Mouse (Mus musculus) frontal cortex, postnatal 25 days (tissue): ENCODE measurements around the gene Snd1.

Source experiments
- DNase-seq, 2 experiments: peaks; one replicate each; pipeline ENCODE4 v3.0.0; 2022; ENCODE audit warnings: low spot score in 2 of 2

Snd1 gene

GRCm38 (mm10) chr6:28635092-28635491 is 160.2 kb downstream of the Snd1 start:
- DNase-seq = no peak

GRCm38 (mm10) chr6:28635531-28636348 is 160.8 kb downstream of the Snd1 start:
- no peak for DNase-seq

GRCm38 (mm10) chr6:28640088-28640487 is 165.1 kb downstream of the Snd1 start:
- DNase-seq = no peak

GRCm38 (mm10) chr6:28642909-28643308 is 168.0 kb downstream of the Snd1 start:
- DNase-seq = no peak

GRCm38 (mm10) chr6:28645231-28645630 is 170.3 kb downstream of the Snd1 start:
- DNase-seq = no peak

GRCm38 (mm10) chr6:28656511-28656910 is 181.6 kb downstream of the Snd1 start:
- no peak for DNase-seq

GRCm38 (mm10) chr6:28663004-28663403 is 188.1 kb downstream of the Snd1 start:
- no peak for DNase-seq

GRCm38 (mm10) chr6:28663670-28664069 is 188.7 kb downstream of the Snd1 start:
- no peak for DNase-seq

- DNase-seq = no peak
These were observed 189.8 kb downstream of the Snd1 start for GRCm38 (mm10) chr6:28664716-28665115.

- DNase-seq = no peak
These were observed 192.6 kb downstream of the Snd1 start for GRCm38 (mm10) chr6:28667586-28667985.

GRCm38 (mm10) chr6:28669251-28669650 is 194.3 kb downstream of the Snd1 start:
- no peak for DNase-seq

GRCm38 (mm10) chr6:28672388-28672787 is 197.4 kb downstream of the Snd1 start:
- DNase-seq = no peak

GRCm38 (mm10) chr6:28674686-28675085 is 199.7 kb downstream of the Snd1 start:
- DNase-seq = no peak

- DNase-seq = no peak
These were observed 204.0 kb downstream of the Snd1 start for GRCm38 (mm10) chr6:28678896-28679295.

GRCm38 (mm10) chr6:28680537-28680936 is 205.6 kb downstream of the Snd1 start:
- DNase-seq = no peak

- no peak for DNase-seq
These were observed 206.8 kb downstream of the Snd1 start for GRCm38 (mm10) chr6:28681521-28682457.

- no peak for DNase-seq
These were observed 210.1 kb downstream of the Snd1 start for GRCm38 (mm10) chr6:28685052-28685451.

- DNase-seq = no peak
These were observed 210.8 kb downstream of the Snd1 start for GRCm38 (mm10) chr6:28685745-28686144.

- DNase-seq = no peak
These were observed 212.8 kb downstream of the Snd1 start for GRCm38 (mm10) chr6:28687776-28688175.

- DNase-seq = no peak
These were observed 217.7 kb downstream of the Snd1 start for GRCm38 (mm10) chr6:28692659-28693058.

GRCm38 (mm10) chr6:28697214-28697613 is 222.3 kb downstream of the Snd1 start:
- no peak for DNase-seq

GRCm38 (mm10) chr6:28704612-28705011 is 229.7 kb downstream of the Snd1 start:
- no peak for DNase-seq
